Mouse (Mus musculus) layer of hippocampus, adult 18-20 months (tissue): ENCODE results near the gene Orc1. TPM values are rescaled to one million over a fixed set of nuclear protein-coding genes. Genes with fewer than 3 reads are reported as not detected.

Experiments used
- DNase-seq, 2 experiments: peaks; one replicate each; pipeline ENCODE4 v3.0.0; 2022; ENCODE audit warnings: low spot score in 2 of 2
- total RNA-seq, 2 experiments: library from RNA; stranded (reverse); gene quantifications; 2 replicates each; pipeline ENCODE4 v1.2.3; 2021

Orc1 gene
- total RNA-seq, 2 experiments from 2014 or later = 0.13 TPM; not detected in 1

DNA sequence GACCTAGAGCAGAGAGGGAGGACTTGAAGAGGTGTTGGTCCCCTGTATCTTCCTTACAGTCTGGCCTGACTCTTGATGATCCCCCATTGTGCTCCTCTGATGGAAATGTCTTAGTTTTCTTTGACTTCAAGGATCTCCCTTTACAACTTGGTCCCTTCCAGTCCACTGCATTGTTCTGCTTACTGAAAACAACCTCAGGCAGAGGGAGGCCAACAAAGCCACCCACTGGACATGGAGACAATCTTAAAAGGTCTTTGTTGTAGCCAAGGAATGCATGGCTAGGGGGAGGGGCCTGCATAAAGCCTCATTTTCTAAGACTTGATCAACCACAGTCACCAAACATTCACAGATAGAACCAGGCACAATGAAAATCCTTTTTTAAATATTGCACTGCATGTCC lies 55.9 kb downstream of the Orc1 start:
- no peak for DNase-seq

DNA sequence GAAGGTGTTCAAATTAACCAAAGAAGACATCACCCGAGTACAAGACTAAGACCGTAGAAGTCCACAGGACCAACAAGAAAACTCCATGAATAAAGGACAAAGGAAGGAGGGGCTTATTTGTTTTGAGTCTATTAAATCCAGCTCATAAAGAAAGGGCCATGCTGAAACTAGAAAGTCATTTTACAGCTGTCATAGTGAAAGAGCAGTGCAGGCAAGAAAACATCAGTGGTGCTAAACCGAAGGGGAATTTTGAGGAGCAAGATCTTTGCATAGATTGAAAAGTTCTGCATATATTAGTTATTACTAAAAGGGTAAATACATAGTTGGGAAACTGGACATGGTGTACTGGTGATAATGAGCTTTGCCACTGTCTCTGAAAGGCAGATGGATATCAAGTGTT lies 58.5 kb downstream of the Orc1 start:
- DNase-seq = no peak

GRCm38 (mm10) chr4:108638752-108639151 lies 59.5 kb downstream of the Orc1 start:
- no peak for DNase-seq

DNA sequence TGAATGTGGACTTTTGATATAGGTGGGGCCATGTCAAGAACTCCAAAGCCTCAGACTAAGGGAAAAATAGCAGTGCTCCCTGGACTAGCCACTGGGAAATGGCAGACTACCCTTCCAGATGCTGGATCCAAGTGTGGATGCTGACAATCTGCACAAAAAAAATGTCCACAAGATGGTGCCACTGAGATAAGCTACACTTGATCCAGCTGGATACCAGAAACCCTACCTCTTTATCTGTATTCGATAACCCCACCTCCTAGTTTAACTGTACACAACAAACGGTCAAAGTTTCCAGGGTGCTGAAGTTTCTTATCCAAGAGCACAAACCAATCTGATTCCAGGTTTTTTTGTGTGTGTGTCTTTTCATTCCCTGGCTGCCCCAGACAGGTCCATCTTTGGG lies 85.2 kb downstream of the Orc1 start:
- peak in 1 of 2 experiments; percentile 20 for DNase-seq

Other genes starting within 250 kb of the Orc1 start
- not detected for gene Shisal2a, start 196.1 kb upstream of the Orc1 start, total RNA-seq
- 1 to 10 TPM; 3.1 to 4.7 TPM for gene Gpx7, start 172.5 kb upstream of the Orc1 start, total RNA-seq
- gene Tut4, start 120.0 kb upstream of the Orc1 start, total RNA-seq = 10 to 100 TPM; 28.1 to 30.3 TPM
- gene Prpf38a, start 87 bp upstream of the Orc1 start, total RNA-seq = 10 to 100 TPM; 25.7 to 27.7 TPM
- gene Cc2d1b, start 40.5 kb downstream of the Orc1 start, total RNA-seq = 10 to 100 TPM; 26.5 to 26.9 TPM
- 1 to 10 TPM; 1.2 TPM for gene 3110021N24Rik, start 140.2 kb downstream of the Orc1 start, total RNA-seq
- 10 to 100 TPM; 55.2 to 55.3 TPM for gene Zfyve9, start 201.4 kb downstream of the Orc1 start, total RNA-seq